Mouse (Mus musculus): ENCODE results near the gene Tsga10. TPM values are rescaled to one million over a fixed set of nuclear protein-coding genes. Genes with fewer than 3 reads are reported as not detected.

Gene Tsga10
- 10 to 100 TPM; 18.8 to 20.4 TPM for total RNA-seq (2021)

GRCm38 (mm10) chr1:37866286-37866685, at the start of gene Tsga10:
Gene Tsga10 (minus strand): TSS chr1:37866429.
- DNase-seq = no peak
- intact Hi-C loops (cut with DNase I) = loop anchor here (10.0 kb wide), 1 partner anchor 141 kb away; the partner anchor contains the start of gene 2010300C02Rik

- DNase-seq = no peak
- intact Hi-C loops (cut with DNase I) = no loop called here
These were observed 46.5 kb upstream of the Tsga10 start for GRCm38 (mm10) chr1:37912751-37913150.

DNA sequence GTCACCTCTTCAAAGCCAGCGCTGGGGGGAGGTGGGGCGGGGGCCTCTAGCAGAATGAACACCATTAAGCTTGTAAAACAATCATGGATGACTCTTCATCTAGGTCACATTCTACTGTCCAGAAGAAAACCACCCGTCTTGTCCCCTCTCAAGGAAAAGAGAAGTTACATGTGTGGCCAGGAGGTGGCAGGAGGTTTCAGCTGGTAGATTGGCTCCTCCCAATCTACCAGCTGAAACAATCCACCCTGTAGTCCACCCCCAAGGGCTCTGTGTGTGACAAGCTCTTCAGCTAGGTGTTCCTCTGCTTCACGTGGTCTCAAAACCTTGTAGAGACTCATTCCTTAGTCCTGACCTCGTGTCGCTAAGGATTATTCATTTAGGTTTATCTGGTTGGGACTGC, 36.9 kb upstream of the Tsga10 start:
- DNase-seq = peak; percentile 25
- intact Hi-C loops (cut with DNase I) = no loop called here

DNA sequence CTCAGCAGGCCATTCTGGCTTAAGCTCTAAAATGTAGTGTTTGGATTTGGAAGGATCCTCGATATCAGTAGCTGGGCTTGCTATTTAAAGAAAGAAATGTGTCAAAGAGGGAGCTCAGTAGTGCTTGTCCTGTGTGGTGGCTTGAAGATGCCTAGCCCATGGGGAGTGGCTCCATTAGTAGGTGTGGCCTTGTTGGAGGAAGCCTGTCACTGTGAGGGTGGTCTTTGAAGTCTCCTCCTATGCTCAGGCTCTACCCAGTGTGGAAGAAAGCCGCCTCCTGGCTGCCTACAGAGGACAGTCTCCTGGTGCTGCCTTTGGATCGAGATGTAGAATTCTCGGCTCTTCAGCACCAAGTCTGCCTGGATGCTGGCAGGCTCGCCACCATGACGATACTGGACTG, 34.1 kb upstream of the Tsga10 start:
- DNase-seq = no peak
- intact Hi-C loops (cut with DNase I) = no loop called here

DNA sequence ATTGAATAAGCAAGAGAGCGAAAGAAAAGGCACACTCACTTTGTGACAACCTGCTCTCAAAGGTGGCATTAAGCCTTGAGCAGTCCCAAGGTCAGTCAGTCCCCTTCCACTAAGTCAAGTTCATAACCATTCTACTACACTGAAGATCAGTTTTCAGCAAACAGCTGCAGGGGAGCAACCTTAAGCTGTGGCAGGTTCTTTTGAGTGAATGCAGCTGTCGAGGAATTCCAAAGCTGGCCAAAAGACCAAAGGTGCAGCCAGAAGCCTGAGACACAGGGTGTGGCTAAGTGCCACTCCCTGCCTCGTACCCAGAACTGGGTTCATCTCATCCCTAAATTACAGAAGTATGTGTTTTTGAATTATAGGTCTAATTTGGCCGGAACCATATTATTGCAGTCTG, 33.6 kb upstream of the Tsga10 start:
- DNase-seq = no peak
- intact Hi-C loops (cut with DNase I) = no loop called here

DNA sequence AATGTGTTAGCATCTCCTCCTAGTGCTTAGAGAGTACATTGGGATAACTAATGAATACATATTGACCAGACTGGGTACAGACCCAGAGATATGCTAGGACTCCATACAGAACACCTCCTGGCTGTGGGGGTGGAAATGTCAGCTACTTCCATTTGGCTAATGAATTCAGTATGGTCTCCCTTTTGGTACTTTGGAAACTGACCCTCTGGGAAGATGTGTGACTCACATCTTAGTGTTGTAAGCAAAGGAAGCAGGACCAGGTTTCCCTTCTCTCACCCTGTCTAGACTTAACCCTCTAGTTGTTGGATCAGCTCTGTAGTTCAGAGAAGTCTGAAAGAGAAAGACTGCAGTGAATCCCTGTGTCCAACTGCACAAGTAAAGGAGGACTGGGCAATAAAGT, 28.4 kb upstream of the Tsga10 start:
- no peak for DNase-seq
- intact Hi-C loops (cut with DNase I) = loop anchor here (5.0 kb wide), 1 partner anchor 103 kb away; the partner anchor contains the start of genes Eif5b and Txndc9

DNA sequence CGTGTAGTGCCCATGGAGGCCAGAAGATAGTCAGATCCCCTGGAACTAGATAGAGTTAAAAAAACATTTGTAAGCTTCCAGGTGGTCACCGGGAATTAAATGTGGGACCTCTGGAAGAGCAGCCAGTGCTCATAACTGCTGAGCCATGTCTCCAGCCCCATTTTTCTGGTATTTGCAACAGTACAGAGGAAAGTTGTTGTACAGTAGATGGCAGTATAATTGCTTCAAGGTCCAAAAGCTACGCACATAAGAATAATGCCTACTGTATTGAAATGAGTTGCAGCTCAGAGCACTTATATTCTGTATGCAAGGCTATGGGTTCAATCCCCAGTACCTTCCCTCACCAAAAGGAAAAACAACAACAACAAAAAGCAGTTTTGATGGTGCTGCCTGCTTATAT, 25.2 kb upstream of the Tsga10 start:
- intact Hi-C loops (cut with DNase I) = loop anchor here (5.0 kb wide), 1 partner anchor 106 kb away; the partner anchor contains the start of genes Eif5b and Txndc9
- DNase-seq = no peak

GRCm38 (mm10) chr1:37890025-37890652, 23.9 kb upstream of the Tsga10 start, which contains the start of the genes Mitd1 and Mrpl30:
Gene Mitd1 (minus strand): TSS chr1:37890411.
Gene Mrpl30 (plus strand): TSS chr1:37890477.
- DNase-seq = peak; percentile 85
- intact Hi-C loops (cut with DNase I) = loop anchor here (5.0 kb wide), 1 partner anchor 107 kb away; the partner anchor contains the start of genes Eif5b and Txndc9

- DNase-seq = no peak
- intact Hi-C loops (cut with DNase I) = no loop called here
These were observed 23.0 kb upstream of the Tsga10 start for GRCm38 (mm10) chr1:37889206-37889605.

GRCm38 (mm10) chr1:37884451-37884850, 18.2 kb upstream of the Tsga10 start:
- DNase-seq = no peak
- intact Hi-C loops (cut with DNase I) = no loop called here

GRCm38 (mm10) chr1:37883411-37883810, 17.2 kb upstream of the Tsga10 start:
- DNase-seq = no peak
- intact Hi-C loops (cut with DNase I) = no loop called here

DNA sequence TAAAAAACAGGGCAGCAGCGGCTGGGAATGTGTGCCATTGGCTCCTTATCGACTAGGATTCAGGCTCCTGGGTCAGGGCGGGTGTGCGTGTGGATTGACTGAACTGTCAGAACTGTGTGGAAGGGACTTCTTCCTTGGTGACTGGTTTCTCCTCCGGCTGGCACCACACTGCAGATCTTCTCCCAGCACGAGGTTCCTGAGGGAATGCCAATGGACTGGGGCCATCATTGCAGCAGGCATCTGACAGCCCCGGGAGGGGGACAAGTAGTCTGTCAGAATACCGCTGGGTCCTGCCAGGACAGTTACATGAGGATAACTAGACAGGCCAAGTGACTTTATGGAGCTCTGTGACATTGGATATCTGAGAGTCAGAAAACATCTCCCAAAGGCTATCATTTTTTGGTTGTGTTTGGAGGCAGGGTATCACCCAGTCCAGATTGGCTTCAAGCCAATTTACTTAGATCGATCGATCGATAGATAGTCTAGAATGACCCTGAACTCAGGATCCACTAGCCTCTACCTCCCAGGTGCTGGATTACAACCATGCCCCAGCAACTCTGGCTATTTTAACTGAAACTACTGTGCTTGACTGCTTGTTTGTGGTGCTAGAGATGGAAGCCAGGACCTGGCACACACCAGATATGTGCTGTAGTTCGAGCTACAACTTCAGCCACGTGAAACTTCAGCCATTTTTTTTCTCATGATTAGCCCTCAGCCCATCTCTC, 11.7 kb upstream of the Tsga10 start:
- intact Hi-C loops (cut with DNase I) = no loop called here
- DNase-seq = no peak

DNA sequence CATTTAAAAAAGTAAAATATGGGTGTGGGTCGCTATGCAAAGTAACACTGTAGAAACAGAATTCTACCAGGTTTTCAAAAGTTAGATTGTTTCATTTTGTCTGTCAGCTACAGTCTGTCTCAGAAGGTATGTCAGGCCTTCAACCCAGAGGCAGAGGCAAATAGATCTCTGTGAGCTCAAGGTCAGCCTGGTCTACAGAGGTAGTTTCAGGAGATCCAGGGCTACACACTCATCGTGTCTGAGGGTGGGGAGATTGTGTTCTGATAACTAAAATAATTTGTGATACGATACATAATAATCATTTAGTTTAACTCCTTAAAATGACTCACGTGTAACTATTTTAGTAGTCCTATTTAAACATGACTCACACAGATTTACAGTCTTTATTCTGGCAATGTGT, 6.9 kb upstream of the Tsga10 start:
- intact Hi-C loops (cut with DNase I) = no loop called here
- DNase-seq = no peak

GRCm38 (mm10) chr1:37872131-37873067, 6.2 kb upstream of the Tsga10 start:
- peak; percentile 82 for DNase-seq
- intact Hi-C loops (cut with DNase I) = no loop called here

- intact Hi-C loops (cut with DNase I) = no loop called here
These were observed 5.5 kb upstream of the Tsga10 start, which contains the start of gene Lipt1 for GRCm38 (mm10) chr1:37871704-37872103. Gene Lipt1 (plus strand): TSS chr1:37871738.

DNA sequence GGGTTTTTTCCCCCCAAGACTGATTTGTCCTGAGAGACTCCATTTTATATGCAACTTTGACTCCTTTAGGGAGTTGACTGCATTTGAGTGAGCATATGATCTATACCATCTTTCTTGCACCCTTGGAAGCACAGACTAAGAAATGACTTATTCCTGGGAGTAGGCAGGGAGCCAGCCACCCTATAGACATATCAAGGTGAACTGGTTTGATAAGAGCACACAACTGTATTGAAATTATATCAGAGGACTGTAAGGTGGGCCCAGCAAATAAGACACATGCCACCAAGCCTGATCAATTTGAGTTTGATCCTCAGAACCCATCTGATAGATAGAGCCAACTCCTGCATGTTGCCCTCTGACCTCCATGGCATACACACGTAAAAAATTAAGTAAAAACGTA, 3.1 kb upstream of the Tsga10 start:
- DNase-seq = no peak
- intact Hi-C loops (cut with DNase I) = loop anchor here (10.0 kb wide), 1 partner anchor 145 kb away; the partner anchor contains the start of gene 2010300C02Rik

More at GRCm38 (mm10) chr1:37871704-37872103, 5.5 kb upstream of the Tsga10 start, which contains the start of gene Lipt1:
- no peak for DNase-seq

- intact Hi-C loops (cut with DNase I) = loop anchor here (10.0 kb wide), 1 partner anchor 144 kb away; the partner anchor contains the start of gene 2010300C02Rik
These were observed 2.4 kb upstream of the Tsga10 start for GRCm38 (mm10) chr1:37868640-37869039.

DNA sequence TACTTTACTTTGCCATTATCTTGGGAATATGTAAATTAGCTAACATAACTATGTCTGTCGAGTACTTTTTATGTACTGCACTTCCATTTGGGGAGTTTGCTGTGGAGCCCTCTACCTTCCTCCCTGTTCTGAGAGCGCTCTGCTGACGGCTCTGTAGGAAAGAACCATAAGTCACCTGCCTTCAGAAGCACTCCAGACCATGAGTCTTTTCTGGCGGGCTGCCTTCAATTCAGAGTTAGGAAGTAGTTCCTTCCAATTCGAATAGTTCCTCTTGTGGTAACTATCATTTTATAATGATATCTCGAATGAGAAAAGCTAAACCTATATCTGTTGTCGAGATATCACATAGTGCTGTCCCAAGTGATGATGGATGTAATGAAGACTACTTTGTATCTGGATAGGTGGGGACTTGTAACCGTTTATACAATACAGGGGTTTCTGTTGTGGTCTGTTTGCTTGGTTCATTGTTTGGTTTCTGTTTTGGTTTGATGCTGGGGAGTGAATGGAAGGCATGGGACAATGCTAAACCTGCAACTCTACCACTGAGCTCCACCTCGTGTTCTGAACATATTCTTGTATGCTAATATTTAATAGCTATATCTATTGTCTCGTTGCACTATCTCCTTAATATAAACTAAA, 1.6 kb upstream of the Tsga10 start:
- DNase-seq = no peak
- intact Hi-C loops (cut with DNase I) = loop anchor here (10.0 kb wide), 1 partner anchor 143 kb away; the partner anchor contains the start of gene 2010300C02Rik

More at GRCm38 (mm10) chr1:37868640-37869039, 2.4 kb upstream of the Tsga10 start:
- no peak for DNase-seq

DNA sequence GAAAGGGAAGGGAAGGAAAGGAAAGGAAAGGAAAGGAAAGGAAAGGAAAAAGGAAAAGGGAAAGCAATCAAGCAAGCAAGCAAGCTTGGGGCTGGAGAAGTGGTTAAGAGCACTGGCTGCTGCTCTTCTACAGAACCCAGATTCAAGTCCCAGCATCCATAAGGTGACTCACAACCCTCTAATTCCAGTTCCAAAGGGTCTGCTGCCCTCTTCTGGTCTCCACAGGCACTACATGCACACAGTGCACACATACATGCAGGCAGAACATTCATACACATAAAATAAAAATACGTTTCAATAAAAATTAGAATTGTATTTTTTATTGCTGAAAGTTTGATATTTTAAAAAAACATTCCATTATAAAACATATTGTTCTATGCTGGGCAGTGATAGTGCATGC, 827 bp upstream of the Tsga10 start:
- peak; percentile 43 for DNase-seq
- intact Hi-C loops (cut with DNase I) = loop anchor here (10.0 kb wide), 1 partner anchor 142 kb away; the partner anchor contains the start of gene 2010300C02Rik
